Mouse (Mus musculus) thymus, adult 2 months (tissue): Measurements from ENCODE around the gene Kpna1.

Source experiments
- CTCF ChIP-seq: fragments of 200-500 bp; IDR thresholded peaks from 2 replicates; pipeline ENCODE4 v1.5.1; 2012; ENCODE audit warnings: mild to moderate bottlenecking, control low read depth, low read length, moderate library complexity, borderline replicate concordance; ENCODE audit not compliant: control insufficient read depth, poor library complexity, insufficient read depth; ENCODE audit errors: extremely low read depth
- POLR2A ChIP-seq: fragments of 200-500 bp; IDR thresholded peaks from 2 replicates; pipeline ENCODE4 v1.6.1; 2012; ENCODE audit warnings: mild to moderate bottlenecking, low read length, control low read depth, moderate library complexity; ENCODE audit not compliant: control insufficient read depth, poor library complexity, insufficient read depth; ENCODE audit errors: extremely low read depth

DNA sequence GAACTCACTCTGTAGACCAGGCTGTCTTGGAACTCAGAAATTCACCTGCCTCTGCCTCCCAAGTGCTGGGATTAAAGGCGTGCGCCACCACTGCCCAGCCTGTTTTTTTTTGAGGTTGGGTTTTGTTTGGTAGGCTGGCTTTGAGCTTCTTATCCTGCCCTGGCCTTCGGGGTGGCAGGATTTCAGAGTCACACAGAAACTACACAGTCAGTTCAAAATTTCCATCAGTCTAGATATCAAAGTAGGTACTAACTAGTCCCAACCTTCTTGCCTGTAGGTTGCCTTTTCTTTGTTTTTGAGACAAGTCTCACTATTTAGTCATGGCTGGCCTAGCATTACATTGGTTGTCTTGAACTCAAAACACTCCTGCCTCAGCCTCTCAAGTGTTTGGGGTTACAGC is 5.9 kb downstream of the Kpna1 start:
- TF ChIP-seq POLR2A (no peak), CTCF (no peak)
